Mouse (Mus musculus): Measurements from ENCODE around the gene Agpat1. TPM values are rescaled to one million over a fixed set of nuclear protein-coding genes. Genes with fewer than 3 reads are reported as not detected.
A peak's percentile ranks its signal among the peaks of the same experiment; 100 is the strongest.

Agpat1 gene
- polyA plus RNA-seq, 1 experiment from 2014 or later = 49.3 TPM

DNA sequence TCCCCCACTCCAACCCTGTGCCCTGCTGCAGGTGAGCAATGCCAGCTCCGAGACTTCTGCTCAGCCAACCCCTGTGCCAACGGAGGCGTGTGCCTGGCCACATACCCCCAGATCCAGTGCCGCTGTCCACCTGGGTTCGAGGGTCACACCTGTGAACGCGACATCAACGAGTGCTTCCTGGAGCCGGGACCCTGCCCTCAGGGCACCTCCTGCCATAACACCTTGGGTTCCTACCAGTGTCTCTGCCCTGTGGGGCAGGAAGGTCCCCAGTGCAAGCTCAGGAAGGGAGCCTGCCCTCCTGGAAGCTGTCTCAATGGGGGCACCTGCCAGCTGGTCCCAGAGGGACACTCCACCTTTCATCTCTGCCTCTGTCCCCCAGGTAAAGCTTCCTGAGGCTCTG is 36.8 kb upstream of the Agpat1 start:
- Histone ChIP-seq H3K27ac (no peak overlapping the region), H3K27me3 (replicated peaks) (no peaks in the 10 kb centered on the region), H3K4me2 (no peak overlapping the region), H3K36me3 (no peaks in the 10 kb centered on the region), H3K4me3 (replicated peaks) (no peak overlapping the region), H3K9me3 (no peaks in the 10 kb centered on the region), H3K9ac (no peak overlapping the region), H3K4me1 (peaks cover 9% of the 10 kb centered on the region; the same call in 1 of the 2 replicates)
- ATAC-seq (ENCODE audit: insufficient read depth, low FRiP score, low read depth) = no peak
- WGBS = 49% methylated on average over 9 of the region's 9 CpGs

DNA sequence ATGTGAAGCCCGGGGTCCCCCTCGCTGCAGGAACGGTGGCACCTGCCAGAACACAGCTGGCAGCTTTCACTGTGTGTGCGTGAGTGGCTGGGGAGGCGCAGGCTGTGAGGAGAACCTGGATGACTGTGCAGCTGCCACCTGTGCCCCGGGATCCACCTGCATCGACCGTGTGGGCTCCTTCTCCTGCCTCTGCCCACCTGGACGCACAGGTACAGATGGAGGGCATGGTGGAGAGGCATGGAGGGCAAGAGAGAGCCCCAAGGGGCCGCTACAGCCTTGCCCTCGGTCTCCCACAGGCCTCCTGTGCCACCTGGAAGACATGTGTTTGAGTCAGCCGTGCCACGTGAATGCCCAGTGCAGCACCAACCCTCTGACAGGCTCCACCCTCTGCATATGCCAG is 35.6 kb upstream of the Agpat1 start:
- Histone ChIP-seq H3K27me3 (replicated peaks) (no peaks in the 10 kb centered on the region), H3K36me3 (no peaks in the 10 kb centered on the region), H3K9ac (no peak overlapping the region), H3K4me3 (replicated peaks) (no peak overlapping the region), H3K4me1 (peaks cover 9% of the 10 kb centered on the region; the same call in 1 of the 2 replicates), H3K4me2 (no peak overlapping the region), H3K9me3 (no peaks in the 10 kb centered on the region), H3K27ac (no peak overlapping the region)
- ATAC-seq (ENCODE audit: insufficient read depth, low FRiP score, low read depth) = no peak
- WGBS = 71% methylated on average over 13 of the region's 13 CpGs

DNA sequence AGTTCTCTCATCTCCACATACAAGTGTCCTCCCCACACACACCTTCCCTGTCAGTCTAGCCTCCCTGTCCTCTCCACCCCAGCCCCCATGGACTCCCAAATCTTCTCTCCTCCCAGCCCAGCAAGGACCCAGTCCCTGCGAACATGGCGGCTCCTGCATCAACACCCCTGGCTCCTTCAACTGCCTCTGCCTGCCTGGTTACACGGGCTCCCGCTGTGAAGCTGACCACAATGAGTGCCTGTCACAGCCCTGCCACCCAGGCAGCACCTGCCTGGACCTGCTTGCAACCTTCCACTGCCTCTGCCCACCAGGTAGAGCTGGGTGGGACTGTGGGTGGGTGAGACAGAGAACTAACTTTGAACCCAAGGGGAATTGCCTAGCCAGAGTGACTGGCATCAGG is 34.1 kb upstream of the Agpat1 start:
- H3K27me3 ChIP-seq (replicated peaks) = no peaks in the 10 kb centered on the region
- H3K4me3 ChIP-seq (replicated peaks) = no peak overlapping the region
- no peaks in the 10 kb centered on the region for H3K9me3 ChIP-seq
- no peaks in the 10 kb centered on the region for H3K4me1 ChIP-seq
- no peaks in the 10 kb centered on the region for H3K36me3 ChIP-seq
- WGBS = 67% methylated on average over 4 of the region's 4 CpGs
- no peak overlapping the region for H3K4me2 ChIP-seq
- H3K9ac ChIP-seq = no peak overlapping the region
- ATAC-seq (ENCODE audit: insufficient read depth, low FRiP score, low read depth) = no peak
- H3K27ac ChIP-seq = no peak overlapping the region

DNA sequence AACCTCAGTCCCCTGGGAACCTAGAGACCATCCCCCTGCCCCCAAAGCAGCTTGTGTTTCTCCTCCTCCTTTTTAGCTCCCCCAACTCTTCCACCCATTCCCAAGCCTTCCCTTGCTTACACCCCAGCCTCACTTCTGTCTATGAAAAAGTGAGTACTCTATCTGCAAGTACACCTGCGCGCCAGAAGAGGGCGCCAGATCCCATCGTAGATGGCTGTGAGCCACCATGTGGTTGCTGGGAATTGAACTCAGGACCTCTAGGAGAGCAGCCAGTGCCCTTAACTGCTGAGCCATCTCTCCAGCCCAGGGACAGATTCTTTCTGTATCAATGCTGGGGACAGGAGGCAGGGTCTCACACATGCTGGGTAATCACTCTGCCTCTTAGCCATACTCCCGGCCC is 32.2 kb upstream of the Agpat1 start:
- WGBS = 18% methylated on average over 5 of the region's 5 CpGs
- H3K27me3 ChIP-seq (replicated peaks) = no peaks in the 10 kb centered on the region
- H3K36me3 ChIP-seq = no peaks in the 10 kb centered on the region
- no peak overlapping the region for H3K4me3 ChIP-seq (replicated peaks)
- no peaks in the 10 kb centered on the region for H3K9me3 ChIP-seq
- H3K4me2 ChIP-seq = no peak overlapping the region
- peaks cover 7% of the 10 kb centered on the region for H3K4me1 ChIP-seq
- H3K9ac ChIP-seq = no peak overlapping the region
- no peak for ATAC-seq (ENCODE audit: insufficient read depth, low FRiP score, low read depth)
- H3K27ac ChIP-seq = no peak overlapping the region

DNA sequence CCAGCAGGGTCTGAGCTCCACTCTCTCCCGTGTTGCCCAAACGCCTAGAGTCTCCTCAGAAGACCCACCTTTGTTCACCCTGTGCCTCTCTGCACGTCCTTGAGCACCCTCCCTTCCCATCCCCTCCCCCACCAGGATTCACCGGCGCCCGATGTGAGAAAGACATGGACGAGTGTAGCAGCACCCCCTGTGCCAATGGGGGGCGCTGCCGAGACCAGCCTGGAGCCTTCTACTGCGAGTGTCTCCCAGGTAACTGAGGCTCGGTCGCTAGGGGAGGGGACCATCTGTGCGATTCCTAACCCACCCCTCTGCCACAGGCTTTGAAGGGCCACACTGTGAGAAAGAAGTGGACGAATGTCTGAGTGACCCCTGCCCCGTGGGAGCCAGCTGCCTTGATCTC is 31.7 kb upstream of the Agpat1 start:
- Histone ChIP-seq H3K27ac (no peak overlapping the region), H3K9me3 (no peaks in the 10 kb centered on the region), H3K36me3 (no peaks in the 10 kb centered on the region), H3K4me1 (peaks cover 9% of the 10 kb centered on the region), H3K4me2 (no peak overlapping the region), H3K4me3 (replicated peaks) (no peak overlapping the region), H3K27me3 (replicated peaks) (no peaks in the 10 kb centered on the region), H3K9ac (no peak overlapping the region)
- 16% methylated on average over 15 of the region's 15 CpGs for WGBS
- ATAC-seq (ENCODE audit: insufficient read depth, low FRiP score, low read depth) = no peak

DNA sequence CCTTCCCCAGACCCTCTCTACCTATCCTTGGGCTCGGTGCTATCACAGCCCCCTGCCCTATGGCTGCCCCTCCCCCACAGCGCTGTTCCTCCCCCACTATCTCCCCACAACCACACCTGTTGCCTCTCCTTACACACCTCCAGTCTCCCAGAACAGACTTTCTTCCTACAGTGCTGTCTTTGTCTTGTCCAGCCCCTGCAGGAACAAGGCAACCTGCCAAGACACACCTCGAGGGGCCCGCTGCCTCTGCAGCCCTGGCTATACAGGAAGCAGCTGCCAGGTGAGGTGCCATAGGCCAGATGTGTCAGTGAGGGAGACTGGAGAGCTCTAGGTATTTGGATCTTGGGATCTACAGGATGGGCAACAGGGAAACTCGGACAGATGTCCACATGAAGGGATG is 27.5 kb upstream of the Agpat1 start:
- H3K36me3 ChIP-seq = no peaks in the 10 kb centered on the region
- peaks cover 12% of the 10 kb centered on the region for H3K4me1 ChIP-seq
- H3K27me3 ChIP-seq (replicated peaks) = no peaks in the 10 kb centered on the region
- H3K4me2 ChIP-seq = no peak overlapping the region
- ATAC-seq (ENCODE audit: insufficient read depth, low FRiP score, low read depth) = peak; percentile 59; the same call in 1 of the 2 replicates
- no peak overlapping the region for H3K9ac ChIP-seq
- no peak overlapping the region for H3K4me3 ChIP-seq (replicated peaks)
- H3K9me3 ChIP-seq = no peaks in the 10 kb centered on the region
- no peak overlapping the region for H3K27ac ChIP-seq
- WGBS = 57% methylated on average over 5 of the region's 5 CpGs

DNA sequence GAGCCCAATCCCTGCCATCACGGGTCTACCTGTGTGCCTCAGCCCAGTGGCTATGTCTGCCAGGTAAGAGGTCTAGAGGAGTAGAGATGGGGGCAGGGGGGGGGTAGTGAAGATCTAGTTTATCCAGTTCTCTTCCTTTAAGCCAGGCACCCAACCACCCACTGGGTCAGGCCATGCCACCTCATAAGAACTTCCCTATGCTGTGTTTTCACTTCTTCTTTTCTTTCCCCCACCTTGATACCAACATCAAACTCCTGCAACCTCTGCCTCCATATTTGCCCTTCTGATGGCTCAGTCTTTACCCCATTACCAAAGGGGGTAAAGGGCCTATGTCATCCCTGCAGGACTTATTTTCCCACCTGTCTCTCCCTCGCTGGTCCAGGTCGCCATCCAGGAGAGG is 26.0 kb upstream of the Agpat1 start:
- Histone ChIP-seq H3K9ac (no peak overlapping the region), H3K4me3 (replicated peaks) (no peak overlapping the region), H3K9me3 (no peaks in the 10 kb centered on the region), H3K4me2 (no peak overlapping the region), H3K4me1 (peaks cover 12% of the 10 kb centered on the region), H3K27ac (no peak overlapping the region), H3K36me3 (no peaks in the 10 kb centered on the region), H3K27me3 (replicated peaks) (no peaks in the 10 kb centered on the region)
- no peak for ATAC-seq (ENCODE audit: insufficient read depth, low FRiP score, low read depth)
- 90% methylated on average over 3 of the region's 3 CpGs for WGBS

DNA sequence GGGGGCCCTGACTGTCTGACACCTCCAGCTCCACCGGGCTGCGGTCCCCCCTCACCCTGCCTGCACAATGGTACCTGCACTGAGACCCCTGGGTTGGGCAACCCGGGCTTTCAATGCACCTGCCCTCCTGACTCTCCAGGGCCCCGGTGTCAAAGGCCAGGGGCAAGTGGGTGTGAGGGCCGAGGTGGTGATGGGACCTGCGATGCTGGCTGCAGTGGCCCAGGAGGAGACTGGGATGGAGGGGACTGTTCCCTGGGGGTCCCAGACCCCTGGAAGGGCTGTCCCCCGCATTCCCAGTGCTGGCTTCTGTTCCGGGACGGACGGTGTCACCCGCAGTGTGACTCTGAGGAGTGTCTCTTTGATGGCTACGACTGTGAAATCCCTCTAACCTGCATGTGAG is 21.5 kb upstream of the Agpat1 start:
- Histone ChIP-seq H3K9ac (no peak overlapping the region), H3K27ac (no peak overlapping the region), H3K9me3 (no peaks in the 10 kb centered on the region), H3K4me3 (replicated peaks) (no peak overlapping the region), H3K4me1 (peaks cover 15% of the 10 kb centered on the region), H3K4me2 (no peak overlapping the region), H3K36me3 (no peaks in the 10 kb centered on the region), H3K27me3 (replicated peaks) (no peaks in the 10 kb centered on the region)
- WGBS = 79% methylated on average over 12 of the region's 12 CpGs
- ATAC-seq (ENCODE audit: insufficient read depth, low FRiP score, low read depth) = no peak

DNA sequence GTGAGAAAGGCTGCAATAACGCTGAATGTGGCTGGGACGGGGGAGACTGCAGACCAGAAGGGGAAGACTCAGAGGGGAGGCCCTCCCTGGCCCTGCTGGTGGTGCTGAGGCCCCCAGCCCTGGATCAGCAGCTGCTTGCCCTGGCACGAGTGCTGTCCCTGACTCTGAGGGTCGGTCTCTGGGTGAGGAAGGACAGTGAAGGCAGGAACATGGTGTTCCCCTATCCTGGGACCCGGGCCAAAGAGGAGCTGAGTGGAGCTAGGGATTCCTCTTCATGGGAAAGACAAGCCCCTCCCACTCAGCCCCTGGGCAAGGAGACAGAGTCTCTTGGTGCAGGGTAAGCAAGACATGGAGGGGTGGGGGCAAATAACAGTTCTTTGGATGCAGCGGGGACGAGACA is 20.7 kb upstream of the Agpat1 start:
- H3K9ac ChIP-seq = no peak overlapping the region
- H3K9me3 ChIP-seq = no peaks in the 10 kb centered on the region
- no peak overlapping the region for H3K4me2 ChIP-seq
- no peak for ATAC-seq (ENCODE audit: insufficient read depth, low FRiP score, low read depth)
- WGBS = 55% methylated on average over 7 of the region's 7 CpGs
- H3K36me3 ChIP-seq = no peaks in the 10 kb centered on the region
- no peak overlapping the region for H3K4me3 ChIP-seq (replicated peaks)
- H3K27me3 ChIP-seq (replicated peaks) = no peaks in the 10 kb centered on the region
- peaks cover 17% of the 10 kb centered on the region for H3K4me1 ChIP-seq
- H3K27ac ChIP-seq = no peak overlapping the region

DNA sequence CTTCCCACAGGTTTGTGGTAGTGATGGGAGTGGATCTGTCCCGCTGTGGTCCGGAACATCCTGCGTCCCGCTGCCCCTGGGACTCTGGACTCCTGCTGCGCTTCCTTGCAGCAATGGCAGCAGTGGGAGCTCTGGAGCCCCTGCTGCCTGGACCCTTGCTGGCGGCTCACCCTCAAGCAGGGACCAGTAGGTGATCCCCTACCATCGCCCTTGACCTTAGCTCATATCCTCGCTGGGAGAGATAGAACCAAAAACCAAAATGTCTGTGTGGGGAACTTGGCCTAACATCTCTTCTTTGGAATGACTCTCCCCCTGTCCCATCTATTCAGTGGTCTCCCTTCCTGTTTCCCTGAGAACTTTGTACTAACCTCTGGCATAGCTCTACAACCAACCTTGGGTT is 20.2 kb upstream of the Agpat1 start:
- WGBS = 90% methylated on average over 8 of the region's 8 CpGs

DNA sequence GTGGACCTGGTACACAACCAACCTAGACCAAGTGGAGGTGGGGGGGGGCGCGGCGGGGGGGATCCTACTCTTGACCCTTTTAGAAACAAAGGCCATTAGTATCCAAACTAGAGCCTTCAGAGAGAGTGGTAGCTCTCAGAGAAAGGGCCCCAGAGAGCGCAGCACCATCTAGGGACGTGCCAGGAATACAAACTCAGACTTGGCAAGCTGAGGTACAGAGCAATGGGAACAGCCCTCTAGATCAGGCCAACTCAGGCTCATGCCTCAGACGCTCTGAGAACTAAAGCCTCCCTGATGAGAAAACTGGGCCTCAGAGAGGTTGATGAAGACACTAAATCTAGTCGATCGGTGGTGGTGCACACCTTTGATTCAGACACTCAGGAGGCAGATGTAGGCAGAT is 18.9 kb upstream of the Agpat1 start:
- no peaks in the 10 kb centered on the region for H3K9me3 ChIP-seq
- no peaks in the 10 kb centered on the region for H3K36me3 ChIP-seq
- no peaks in the 10 kb centered on the region for H3K27me3 ChIP-seq (replicated peaks)
- no peak for ATAC-seq (ENCODE audit: insufficient read depth, low FRiP score, low read depth)
- no peak overlapping the region for H3K27ac ChIP-seq
- H3K4me1 ChIP-seq = peaks cover 32% of the 10 kb centered on the region
- no peak overlapping the region for H3K4me3 ChIP-seq (replicated peaks)
- 90% methylated on average over 8 of the region's 8 CpGs for WGBS
- H3K4me2 ChIP-seq = no peak overlapping the region
- H3K9ac ChIP-seq = no peak overlapping the region

More for the DNA sequence above, 20.2 kb upstream of the Agpat1 start:
- no peak overlapping the region for H3K9ac ChIP-seq
- peaks cover 20% of the 10 kb centered on the region for H3K4me1 ChIP-seq
- ATAC-seq (ENCODE audit: insufficient read depth, low FRiP score, low read depth) = no peak
- no peaks in the 10 kb centered on the region for H3K36me3 ChIP-seq
- no peaks in the 10 kb centered on the region for H3K9me3 ChIP-seq
- no peak overlapping the region for H3K4me3 ChIP-seq (replicated peaks)
- no peaks in the 10 kb centered on the region for H3K27me3 ChIP-seq (replicated peaks)
- H3K4me2 ChIP-seq = no peak overlapping the region
- no peak overlapping the region for H3K27ac ChIP-seq

DNA sequence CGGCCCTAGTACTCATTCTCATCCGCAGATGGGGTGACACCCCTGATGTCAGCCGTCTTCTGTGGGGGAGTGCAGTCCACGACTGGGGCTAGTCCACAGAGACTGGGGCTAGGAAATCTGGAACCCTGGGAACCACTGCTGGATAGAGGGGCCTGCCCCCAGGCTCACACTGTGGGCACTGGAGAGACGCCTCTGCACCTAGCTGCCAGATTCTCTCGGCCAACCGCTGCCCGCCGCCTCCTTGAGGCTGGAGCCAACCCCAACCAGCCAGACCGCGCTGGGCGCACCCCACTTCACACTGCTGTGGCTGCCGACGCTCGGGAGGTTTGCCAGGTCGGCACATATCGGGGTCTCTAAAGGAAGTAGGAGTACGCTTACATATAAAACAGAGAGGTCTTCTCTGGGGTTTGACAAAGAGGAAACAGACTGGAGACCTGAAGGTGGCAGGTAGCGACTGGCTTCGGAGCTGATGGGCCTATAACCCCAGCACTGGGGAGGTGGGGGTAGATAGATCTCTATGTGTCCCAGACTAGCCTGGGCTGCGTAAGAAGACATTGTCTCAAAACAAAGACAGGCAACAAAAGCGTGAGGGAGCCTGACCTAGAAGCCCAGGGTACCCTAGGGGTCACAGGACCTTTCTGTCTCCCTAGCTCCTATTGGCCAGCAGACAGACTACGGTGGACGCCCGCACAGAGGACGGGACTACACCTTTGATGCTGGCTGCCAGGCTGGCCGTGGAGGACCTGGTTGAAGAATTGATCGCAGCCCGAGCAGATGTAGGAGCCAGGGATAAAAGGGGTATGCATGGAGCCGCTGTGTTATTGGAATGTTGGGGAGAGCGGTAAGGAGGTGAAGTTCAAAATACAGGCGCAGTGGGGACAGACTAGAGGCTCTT is 17.9 kb upstream of the Agpat1 start:
- H3K9me3 ChIP-seq = no peaks in the 10 kb centered on the region
- no peaks in the 10 kb centered on the region for H3K36me3 ChIP-seq
- peak overlapping the region; percentile 99 for H3K27ac ChIP-seq
- H3K27me3 ChIP-seq (replicated peaks) = no peaks in the 10 kb centered on the region
- H3K9ac ChIP-seq = peak overlapping the region; percentile 88
- peak overlapping the region; percentile 87 for H3K4me3 ChIP-seq (replicated peaks)
- 0 out of 2 replicates have a peak, but pooled peaks have one; percentile 0 for ATAC-seq (ENCODE audit: insufficient read depth, low FRiP score, low read depth)
- 31% methylated on average over 32 of the region's 32 CpGs for WGBS
- H3K4me1 ChIP-seq = peaks cover 42% of the 10 kb centered on the region
- peak overlapping the region; percentile 97 for H3K4me2 ChIP-seq
